Mouse (Mus musculus) MEL (cell line): Measurements from ENCODE around the gene Sh3glb1. TPM values are rescaled to one million over a fixed set of nuclear protein-coding genes. Genes with fewer than 3 reads are reported as not detected.

Experiments
- DNase-seq: peaks from one replicate; pipeline ENCODE4 v3.0.0; 2011; ENCODE audit warnings: low read depth, low spot score
- H3K27ac ChIP-seq: 2 replicates; pipeline ENCODE4 v1.5.1; 2012; ENCODE audit warnings: low read depth, mild to moderate bottlenecking, control low read depth, low read length, moderate library complexity; ENCODE audit not compliant: control insufficient read depth
- H3K27me3 ChIP-seq, 2 experiments: fragments of 150-350 bp in 1 of 2; sonication (generic) in 1 of 2; 2 replicates each; pipeline ENCODE4 v1.6.1; 2012; ENCODE audit warnings: low read length in 2 of 2, mild to moderate bottlenecking in 2 of 2, improper control_type of control experiment in 1 of 2, moderate library complexity in 1 of 2; ENCODE audit not compliant: insufficient read depth in 2 of 2, control insufficient read depth in 1 of 2
- H3K36me3 ChIP-seq, 2 experiments: 2 replicates each; pipeline ENCODE4 v1.6.1; 2012 to 2014; ENCODE audit warnings: low read length in 2 of 2, improper control_type of control experiment in 1 of 2, inconsistent platforms in 1 of 2, mild to moderate bottlenecking in 1 of 2; ENCODE audit not compliant: insufficient read depth in 2 of 2, control insufficient read depth in 1 of 2
- H3K4me1 ChIP-seq, 2 experiments: fragments of 150-350 bp in 1 of 2; sonication (generic) in 1 of 2; 2 replicates each; pipeline ENCODE4 v1.6.1; 2012; ENCODE audit warnings: low read length in 2 of 2, improper control_type of control experiment in 1 of 2, mild to moderate bottlenecking in 1 of 2; ENCODE audit not compliant: insufficient read depth in 2 of 2, control insufficient read depth in 1 of 2
- H3K4me3 ChIP-seq, 2 experiments: fragments of 150-350 bp in 1 of 2; sonication (generic) in 1 of 2; 2 replicates each; pipeline ENCODE4 v1.5.1; 2012; ENCODE audit warnings: low read depth in 2 of 2, low read length in 2 of 2, mild to moderate bottlenecking in 2 of 2, moderate library complexity in 2 of 2, control low read depth in 1 of 2, improper control_type of control experiment in 1 of 2; ENCODE audit not compliant: control insufficient read depth in 1 of 2, insufficient read depth in 1 of 2
- H3K79me2 ChIP-seq: 2 replicates; pipeline ENCODE4 v1.6.1; 2012; ENCODE audit warnings: mild to moderate bottlenecking, low read length, moderate library complexity; ENCODE audit not compliant: control insufficient read depth, poor library complexity, insufficient read depth
- H3K9ac ChIP-seq: 2 replicates; pipeline ENCODE4 v1.6.1; 2012; ENCODE audit warnings: low read depth, mild to moderate bottlenecking, control low read depth, low read length, moderate library complexity; ENCODE audit not compliant: control insufficient read depth, poor library complexity, severe bottlenecking
- H3K9me3 ChIP-seq: fragments of 150-350 bp; sonication (generic); replicated peaks from 2 replicates; pipeline ENCODE4 v1.6.1; 2012; ENCODE audit warnings: mild to moderate bottlenecking, low read length, improper control_type of control experiment, moderate library complexity; ENCODE audit not compliant: insufficient read depth
- BHLHE40 ChIP-seq: IDR thresholded peaks from 2 replicates; pipeline ENCODE4 v1.6.1; 2012; ENCODE audit warnings: low read depth, mild to moderate bottlenecking, inconsistent platforms, low read length, improper control_type of control experiment, borderline replicate concordance
- CHD1 ChIP-seq: IDR thresholded peaks from 2 replicates; pipeline ENCODE4 v1.6.1; 2012; ENCODE audit warnings: low read depth, mild to moderate bottlenecking, inconsistent platforms, low read length, improper control_type of control experiment
- E2F4 ChIP-seq: IDR thresholded peaks from 2 replicates; pipeline ENCODE4 v1.6.1; 2011; ENCODE audit warnings: low read depth, low read length, improper control_type of control experiment, borderline replicate concordance
- ELF1 ChIP-seq: IDR thresholded peaks from 2 replicates; pipeline ENCODE4 v1.6.1; 2014; ENCODE audit warnings: low read depth, mild to moderate bottlenecking, inconsistent platforms, low read length, improper control_type of control experiment, moderate library complexity
- ETS1 ChIP-seq: IDR thresholded peaks from 2 replicates; pipeline ENCODE4 v1.6.1; 2012; ENCODE audit warnings: low read depth, mild to moderate bottlenecking, inconsistent platforms, low read length, improper control_type of control experiment, moderate library complexity
- GABPA ChIP-seq: IDR thresholded peaks from 2 replicates; pipeline ENCODE4 v1.6.1; 2012; ENCODE audit warnings: low read depth, mild to moderate bottlenecking, inconsistent platforms, low read length, improper control_type of control experiment, moderate library complexity
- GATA1 ChIP-seq: IDR thresholded peaks from 2 replicates; pipeline ENCODE4 v1.6.1; 2011; ENCODE audit warnings: low read depth, low read length, improper control_type of control experiment
- MAFK ChIP-seq: IDR thresholded peaks from 2 replicates; pipeline ENCODE4 v1.6.1; 2011; ENCODE audit warnings: low read depth, mild to moderate bottlenecking, low read length, improper control_type of control experiment, borderline replicate concordance
- MAX ChIP-seq: IDR thresholded peaks from 2 replicates; pipeline ENCODE4 v1.6.1; 2011; ENCODE audit warnings: low read length, improper control_type of control experiment
- MYB ChIP-seq: IDR thresholded peaks from 2 replicates; pipeline ENCODE4 v1.6.1; 2011; ENCODE audit warnings: mild to moderate bottlenecking, low read depth, low read length, improper control_type of control experiment
- MYC ChIP-seq: IDR thresholded peaks from 2 replicates; pipeline ENCODE4 v1.6.1; 2011; ENCODE audit warnings: low read depth, mild to moderate bottlenecking, low read length, improper control_type of control experiment, moderate library complexity
- NRF1 ChIP-seq: IDR thresholded peaks from 2 replicates; pipeline ENCODE4 v1.6.1; 2014; ENCODE audit warnings: low read depth, mild to moderate bottlenecking, inconsistent platforms, low read length, improper control_type of control experiment, moderate library complexity; ENCODE audit not compliant: poor library complexity, insufficient read depth, severe bottlenecking
- POLR2AphosphoS5 ChIP-seq: IDR thresholded peaks from 2 replicates; pipeline ENCODE4 v1.6.1; 2012; ENCODE audit warnings: low read depth, borderline replicate concordance, mild to moderate bottlenecking, inconsistent platforms, low read length, moderate library complexity, mixed read lengths
- RAD21 ChIP-seq: IDR thresholded peaks from 2 replicates; pipeline ENCODE4 v1.6.1; 2011; ENCODE audit warnings: mild to moderate bottlenecking, low read depth, low read length, improper control_type of control experiment
- SMC3 ChIP-seq: IDR thresholded peaks from 2 replicates; pipeline ENCODE4 v1.6.1; 2011; ENCODE audit warnings: low read depth, low read length, improper control_type of control experiment
- TBP ChIP-seq: IDR thresholded peaks from 2 replicates; pipeline ENCODE4 v1.8.0; 2011; ENCODE audit warnings: low read depth, low read length, improper control_type of control experiment
- ZC3H11A ChIP-seq: IDR thresholded peaks from 2 replicates; pipeline ENCODE4 v1.6.1; 2012; ENCODE audit warnings: low read depth, mild to moderate bottlenecking, inconsistent platforms, low read length, improper control_type of control experiment
- ZNF384 ChIP-seq: IDR thresholded peaks from 2 replicates; pipeline ENCODE4 v1.6.1; 2012; ENCODE audit warnings: low read depth, mild to moderate bottlenecking, inconsistent platforms, low read length, improper control_type of control experiment
- polyA plus RNA-seq, 2 experiments: library from polyadenylated mRNA; stranded (reverse) in 1 of 2; unstranded in 1 of 2; fragments of >175 nt in 1 of 2; fragments of >200 nt in 1 of 2; gene quantifications; 2 replicates each; pipeline versions ENCODE4 v1.2.1 to v1.2.4; 2012; ENCODE audit warnings: low replicate concordance in 2 of 2, low read depth in 1 of 2; ENCODE audit not compliant: insufficient read length in 2 of 2, insufficient read depth in 1 of 2, missing spikeins in 1 of 2
- total RNA-seq: library from RNA; depleted of rRNA; stranded (reverse); fragments of 300-350 nt; gene quantifications from 2 replicates; pipeline ENCODE4 v1.2.3, GENCODE M21; 2012

The Sh3glb1 gene
- total and polyA plus RNA-seq, 3 experiments: 33.9 to 89.2 (median 61.9) TPM

DNA sequence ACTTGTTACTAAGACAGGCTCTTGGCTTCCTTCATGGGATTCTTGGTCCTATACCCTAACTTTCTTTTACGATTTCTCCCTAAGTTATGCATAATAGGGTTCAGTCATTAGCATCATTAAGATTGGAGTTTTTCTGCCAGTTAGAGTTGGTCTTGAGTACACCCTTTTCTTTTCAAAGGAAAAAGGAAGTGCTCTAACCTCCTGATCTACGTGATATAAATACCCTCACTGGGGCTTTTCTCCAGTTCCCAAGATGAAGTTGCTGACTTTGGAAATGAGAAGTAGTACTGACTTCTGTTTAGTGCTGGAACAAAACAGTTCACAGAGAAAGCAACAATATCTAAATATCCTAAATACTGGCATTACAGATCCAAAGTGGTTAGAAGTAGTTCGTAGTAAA, 22.2 kb downstream of the Sh3glb1 start (continued):
- no peak for TF ChIP-seq NRF1
- TF ChIP-seq ETS1: peak; percentile 26; the same call in 1 of the 2 replicates

- Histone ChIP-seq H3K9me3 (no peaks in the 10 kb centered on the region), H3K4me1 (peaks cover 10 to 16% of the 10 kb centered on the region in 2 experiments), H3K36me3 (peaks cover 19 to 20% of the 10 kb centered on the region in 2 experiments), H3K79me2 (no peaks in the 10 kb centered on the region; the same call in 1 of the 2 replicates), H3K27ac (no peak overlapping the region), H3K9ac (no peak overlapping the region), H3K27me3 (no peaks in the 10 kb centered on the region), H3K4me3 (no peak overlapping the region)
- TF ChIP-seq ZNF384 (0 out of 2 replicates have a peak, but pooled peaks have one; percentile 31), GATA1 (no peak), MAX (no peak), ZC3H11A (no peak), GABPA (no peak), MYB (no peak), MYC (no peak), MAFK (no peak)
- no peak for DNase-seq
Measured at GRCm38 (mm10) chr3:144697154-144697553, 23.0 kb downstream of the Sh3glb1 start.

DNA sequence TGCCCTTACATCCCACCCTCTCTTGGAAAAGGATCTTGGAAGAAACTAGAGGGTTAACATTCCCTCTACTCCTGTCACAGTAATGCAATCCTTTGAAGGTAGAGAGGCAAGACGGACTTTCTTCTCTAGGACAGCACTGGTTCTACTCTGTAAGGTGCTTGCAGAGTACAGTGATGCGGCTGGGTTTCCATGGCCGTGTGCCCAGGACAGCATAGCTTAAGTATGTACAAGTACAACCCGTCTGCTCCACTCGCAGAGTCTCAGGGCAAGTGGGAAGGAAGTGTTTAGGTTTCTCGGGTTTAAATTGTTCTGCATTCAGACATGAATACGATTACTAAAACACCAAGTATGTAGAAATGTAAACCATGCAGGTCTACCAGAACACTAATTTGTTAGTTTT, 25.2 kb downstream of the Sh3glb1 start:
- Histone ChIP-seq H3K27me3 (no peaks in the 10 kb centered on the region), H3K36me3 (peaks cover 20 to 24% of the 10 kb centered on the region in 2 experiments)
- TF ChIP-seq POLR2AphosphoS5: no peak
- TF ChIP-seq TBP: no peak
- TF ChIP-seq SMC3: no peak
- no peak for TF ChIP-seq BHLHE40
- no peak for TF ChIP-seq E2F4
- TF ChIP-seq CHD1: no peak
- no peak for TF ChIP-seq ELF1
- no peak for TF ChIP-seq RAD21

More for the DNA sequence above, 25.2 kb downstream of the Sh3glb1 start:
- Histone ChIP-seq H3K27ac (no peak overlapping the region), H3K4me1 (peaks cover 10 to 16% of the 10 kb centered on the region in 2 experiments), H3K4me3 (no peak overlapping the region), H3K79me2 (no peaks in the 10 kb centered on the region; the same call in 1 of the 2 replicates), H3K9me3 (no peaks in the 10 kb centered on the region), H3K9ac (no peak overlapping the region)
- DNase-seq: no peak
